Comparison of ENCODE assay signal across 8 mouse cellular contexts in genomic region chr14:8608559-8609171, GRCm38 (mm10). TPM values are rescaled to one million over a fixed set of nuclear protein-coding genes. Genes with fewer than 3 reads are reported as not detected.
DNase-seq lines count a peak whose midpoint lies in the region; ATAC-seq and TF ChIP-seq lines count a peak whose summit lies in the region.

No protein-coding gene starts in this region.

- H3K9ac ChIP-seq in ES-Bruce4 (ENCODE audit: low read depth, poor library complexity, severe bottlenecking): no peak overlapping the region
- H3K9ac ChIP-seq in kidney, postnatal 0 days (ENCODE audit: low read depth, low read length): no peak overlapping the region
- no peak overlapping the region for H3K9ac ChIP-seq in liver, postnatal 0 days (replicated peaks)

- TF ChIP-seq POLR2A in ES-Bruce4 (IDR thresholded peaks at IDR 0.05; ENCODE audit: insufficient read depth, low read length): no peak

- no peak; the same call in 1 of the 2 replicates for ATAC-seq in kidney, postnatal 0 days (replicated peaks; ENCODE audit: low FRiP score, low read depth)
- ATAC-seq in liver, postnatal 0 days: peak; percentile 48; the same call in 1 of the 2 replicates

- H3K27ac ChIP-seq in ES-Bruce4 (ENCODE audit: insufficient read depth, low read length): no peak overlapping the region
- no peak overlapping the region for H3K27ac ChIP-seq in kidney, postnatal 0 days
- H3K27ac ChIP-seq in liver, postnatal 0 days (ENCODE audit: low read depth): no peak overlapping the region

- H3K4me2 ChIP-seq in kidney, postnatal 0 days (ENCODE audit: low read length): no peak overlapping the region
- H3K4me2 ChIP-seq in liver, postnatal 0 days (ENCODE audit: low read depth, low read length): no peak overlapping the region

- no peak for TF ChIP-seq EP300 in ES-Bruce4 (IDR thresholded peaks at IDR 0.05; ENCODE audit: insufficient read depth, low read depth, low read length)
- TF ChIP-seq EP300 in liver, postnatal 0 days (IDR thresholded peaks at IDR 0.05; ENCODE audit: low read depth): no peak

- no peaks in the 10 kb centered on the region for H3K9me3 ChIP-seq in ES-Bruce4 (replicated peaks; ENCODE audit: control insufficient read depth, insufficient read depth, low read length, poor library complexity, severe bottlenecking)
- no peaks in the 10 kb centered on the region for H3K9me3 ChIP-seq in kidney, postnatal 0 days (replicated peaks; ENCODE audit: low read length)
- H3K9me3 ChIP-seq in liver, postnatal 0 days (ENCODE audit: low read length): no peaks in the 10 kb centered on the region

- no peaks in the 10 kb centered on the region for H3K36me3 ChIP-seq in ES-Bruce4 (ENCODE audit: control insufficient read depth, insufficient read depth, low read length, poor library complexity, severe bottlenecking)
- no peaks in the 10 kb centered on the region for H3K36me3 ChIP-seq in kidney, postnatal 0 days (ENCODE audit: insufficient read depth, low read length)
- no peaks in the 10 kb centered on the region for H3K36me3 ChIP-seq in liver, postnatal 0 days (replicated peaks; ENCODE audit: insufficient read depth, low read length)

- peak; percentile 85 for TF ChIP-seq CTCF in ES-Bruce4 (IDR thresholded peaks at IDR 0.05; ENCODE audit: low read depth, low read length)
- peak; percentile 92 for TF ChIP-seq CTCF in kidney, postnatal 0 days (IDR thresholded peaks at IDR 0.05; ENCODE audit: low read depth)
- peak; percentile 82 for TF ChIP-seq CTCF in liver, postnatal 0 days (IDR thresholded peaks at IDR 0.05; ENCODE audit: low read depth)

- peak; percentile 67 for DNase-seq in 3T3-L1 (ENCODE audit: low read depth, low spot score)
- DNase-seq in cerebellum, postnatal 10 days: peak; percentile 88 to 90
- DNase-seq in frontal cortex, postnatal 14 days (ENCODE audit: low spot score in 2 of 2): peak; percentile 33 to 67
- peak; percentile 86 for DNase-seq in kidney, postnatal 0 days (ENCODE audit: low spot score)
- peak; percentile 66 for DNase-seq in liver, postnatal 0 days
- DNase-seq in retina, embryonic 14.5 days (ENCODE audit: low spot score): peak; percentile 78
- DNase-seq in natural killer cell, adult 2 months (ENCODE audit: low spot score in 2 of 2): no peak

- WGBS in kidney, postnatal 0 days: 3% methylated on average over 3 of the region's 3 CpGs
- 12% methylated on average over 3 of the region's 3 CpGs for WGBS in liver, postnatal 0 days (ENCODE audit: insufficient replicate concordance)

- H3K4me1 ChIP-seq in ES-Bruce4 (ENCODE audit: control insufficient read depth, insufficient read depth, low read length): no peaks in the 10 kb centered on the region
- no peaks in the 10 kb centered on the region for H3K4me1 ChIP-seq in kidney, postnatal 0 days (replicated peaks; ENCODE audit: insufficient read depth, low read length)
- H3K4me1 ChIP-seq in liver, postnatal 0 days (ENCODE audit: insufficient read depth): peaks cover 8% of the 10 kb centered on the region

- H3K27me3 ChIP-seq in ES-Bruce4 (ENCODE audit: control insufficient read depth, insufficient read depth, low read length, poor library complexity, severe bottlenecking): no peaks in the 10 kb centered on the region
- no peaks in the 10 kb centered on the region for H3K27me3 ChIP-seq in kidney, postnatal 0 days (ENCODE audit: insufficient read depth, low read length)
- H3K27me3 ChIP-seq in liver, postnatal 0 days (ENCODE audit: insufficient read depth, low read length): no peaks in the 10 kb centered on the region

- no peak overlapping the region for H3K4me3 ChIP-seq in ES-Bruce4 (ENCODE audit: low read depth, low read length)
- H3K4me3 ChIP-seq in kidney, postnatal 0 days (replicated peaks; ENCODE audit: low read depth, low read length): no peak overlapping the region
- no peak overlapping the region for H3K4me3 ChIP-seq in liver, postnatal 0 days (ENCODE audit: low read depth, low read length)

RNA-seq across cellular contexts. Expression of gene 4930452B06Rik, which starts 57.4 kb away (rescaled TPM):
- polyA plus RNA-seq in ES-Bruce4 (2011; ENCODE audit: insufficient read depth, insufficient read length, low read depth, missing spikeins): 13.6 and 16.5 TPM in 2 replicates
- 8.3 and 8.4 TPM in 2 replicates for polyA plus RNA-seq in kidney, postnatal 0 days (2015; fragmentation: Nextera tagmentation; extraction: Ambion mirVana)
- 2.6 and 2.9 TPM in 2 replicates for polyA plus RNA-seq in liver, postnatal 0 days (2015; fragmentation: Nextera tagmentation; extraction: Ambion mirVana)

Comparison
In these comparisons a context has a peak if more than half of its experiments do, and no peak if none do; other contexts are left out.
1. DNase-seq: peak in 3T3-L1 (single experiment), cerebellum, postnatal 10 days (2 of 2), frontal cortex, postnatal 14 days (2 of 2), kidney, postnatal 0 days (single experiment), liver, postnatal 0 days (single experiment) and retina, embryonic 14.5 days (single experiment); none in natural killer cell, adult 2 months (0 of 2).
2. Peak in every context shown above with its lines, with median percentiles within 50 percentile points of each other: CTCF ChIP-seq.